Mouse (Mus musculus): ENCODE data around the gene Lst1. TPM values are rescaled to one million over a fixed set of nuclear protein-coding genes. Genes with fewer than 3 reads are reported as not detected.

Lst1 gene
- polyA plus RNA-seq, 1 experiment, result 24.8 TPM

GRCm38 (mm10) chr17:35189186-35189585, 947 bp upstream of the Lst1 start:
- H3K4me1 ChIP-seq, result peaks cover 88% of the 10 kb centered on the region
- peak overlapping the region; percentile 87 for H3K4me3 ChIP-seq (replicated peaks)

GRCm38 (mm10) chr17:35187345-35187744, 894 bp downstream of the Lst1 start:
- H3K27me3 ChIP-seq (replicated peaks), result no peaks in the 10 kb centered on the region
- TF ChIP-seq GATA1 (IDR thresholded peaks at IDR 0.05; ENCODE audit: borderline replicate concordance, low read length), result no peak
- no peak for TF ChIP-seq FLI1 (IDR thresholded peaks at IDR 0.05; ENCODE audit: low read length)
- H3K9me3 ChIP-seq, result no peaks in the 10 kb centered on the region
- H3K4me1 ChIP-seq, result peaks cover 78% of the 10 kb centered on the region
- peak overlapping the region; percentile 80 for H3K4me3 ChIP-seq (replicated peaks)
- peaks cover 24% of the 10 kb centered on the region for H3K36me3 ChIP-seq (replicated peaks; ENCODE audit: low read length)

More at GRCm38 (mm10) chr17:35189186-35189585, 947 bp upstream of the Lst1 start:
- Histone ChIP-seq H3K27me3 (replicated peaks) (no peaks in the 10 kb centered on the region), H3K9me3 (no peaks in the 10 kb centered on the region), H3K36me3 (replicated peaks; ENCODE audit: low read length) (peaks cover 10% of the 10 kb centered on the region)
- TF ChIP-seq FLI1 (IDR thresholded peaks at IDR 0.05; ENCODE audit: low read length) (no peak), GATA1 (IDR thresholded peaks at IDR 0.05; ENCODE audit: borderline replicate concordance, low read length) (no peak; the same call in 2 of the 3 replicates)

- Histone ChIP-seq H3K4me3 (replicated peaks) (peak overlapping the region; percentile 90), H3K36me3 (replicated peaks; ENCODE audit: low read length) (peaks cover 24% of the 10 kb centered on the region), H3K4me1 (peaks cover 74% of the 10 kb centered on the region), H3K27me3 (replicated peaks) (no peaks in the 10 kb centered on the region), H3K9me3 (no peaks in the 10 kb centered on the region)
- no peak for TF ChIP-seq GATA1 (IDR thresholded peaks at IDR 0.05; ENCODE audit: borderline replicate concordance, low read length)
- TF ChIP-seq FLI1 (IDR thresholded peaks at IDR 0.05; ENCODE audit: low read length), result no peak
These were observed 1.6 kb downstream of the Lst1 start for GRCm38 (mm10) chr17:35186681-35187080.

GRCm38 (mm10) chr17:35185639-35186611, 2.3 kb downstream of the Lst1 start:
- H3K27me3 ChIP-seq (replicated peaks), result no peaks in the 10 kb centered on the region
- H3K4me3 ChIP-seq (replicated peaks), result peak overlapping the region; percentile 90
- H3K9me3 ChIP-seq, result no peaks in the 10 kb centered on the region
- H3K36me3 ChIP-seq (replicated peaks; ENCODE audit: low read length), result peaks cover 24% of the 10 kb centered on the region
- TF ChIP-seq GATA1 (IDR thresholded peaks at IDR 0.05; ENCODE audit: borderline replicate concordance, low read length) (no peak), FLI1 (IDR thresholded peaks at IDR 0.05; ENCODE audit: low read length) (no peak)
- H3K4me1 ChIP-seq, result peaks cover 66% of the 10 kb centered on the region

GRCm38 (mm10) chr17:35180093-35180492, 8.1 kb downstream of the Lst1 start:
- Histone ChIP-seq H3K27me3 (replicated peaks) (no peaks in the 10 kb centered on the region), H3K4me3 (replicated peaks) (no peak overlapping the region), H3K9me3 (no peaks in the 10 kb centered on the region), H3K36me3 (replicated peaks; ENCODE audit: low read length) (peaks cover 43% of the 10 kb centered on the region), H3K4me1 (peaks cover 44% of the 10 kb centered on the region)
- TF ChIP-seq FLI1 (IDR thresholded peaks at IDR 0.05; ENCODE audit: low read length) (no peak), GATA1 (IDR thresholded peaks at IDR 0.05; ENCODE audit: borderline replicate concordance, low read length) (no peak)

GRCm38 (mm10) chr17:35178528-35178927, 9.7 kb downstream of the Lst1 start:
- Histone ChIP-seq H3K4me3 (replicated peaks) (no peak overlapping the region), H3K4me1 (peaks cover 43% of the 10 kb centered on the region), H3K27me3 (replicated peaks) (no peaks in the 10 kb centered on the region), H3K36me3 (replicated peaks; ENCODE audit: low read length) (peaks cover 28% of the 10 kb centered on the region), H3K9me3 (no peaks in the 10 kb centered on the region)
- TF ChIP-seq FLI1 (IDR thresholded peaks at IDR 0.05; ENCODE audit: low read length) (no peak), GATA1 (IDR thresholded peaks at IDR 0.05; ENCODE audit: borderline replicate concordance, low read length) (no peak)

- peaks cover 59% of the 10 kb centered on the region for H3K4me1 ChIP-seq
- TF ChIP-seq GATA1 (IDR thresholded peaks at IDR 0.05; ENCODE audit: borderline replicate concordance, low read length) (no peak), FLI1 (IDR thresholded peaks at IDR 0.05; ENCODE audit: low read length) (no peak)
- no peak within 1 kb of the TSS for H3K4me3 ChIP-seq (replicated peaks)
- H3K36me3 ChIP-seq (replicated peaks; ENCODE audit: low read length), result peaks cover 21% of the 10 kb centered on the region
- H3K9me3 ChIP-seq, result no peaks in the 10 kb centered on the region
- no peaks in the 10 kb centered on the region for H3K27me3 ChIP-seq (replicated peaks)
These were observed 12.3 kb downstream of the Lst1 start, which contains the start of gene Aif1 for GRCm38 (mm10) chr17:35175968-35176367. TSS of gene Aif1 (minus strand) at chr17:35176068.

- TF ChIP-seq GATA1 (IDR thresholded peaks at IDR 0.05; ENCODE audit: borderline replicate concordance, low read length) (no peak), FLI1 (IDR thresholded peaks at IDR 0.05; ENCODE audit: low read length) (no peak)
- H3K9me3 ChIP-seq, result no peaks in the 10 kb centered on the region
- H3K27me3 ChIP-seq (replicated peaks), result no peaks in the 10 kb centered on the region
- H3K4me3 ChIP-seq (replicated peaks), result no peak overlapping the region
- peaks cover 19% of the 10 kb centered on the region for H3K36me3 ChIP-seq (replicated peaks; ENCODE audit: low read length)
- H3K4me1 ChIP-seq, result peaks cover 58% of the 10 kb centered on the region
These were observed 12.9 kb downstream of the Lst1 start for GRCm38 (mm10) chr17:35175382-35175781.

GRCm38 (mm10) chr17:35174201-35174977, 13.8 kb downstream of the Lst1 start:
- Histone ChIP-seq H3K27me3 (replicated peaks) (no peaks in the 10 kb centered on the region), H3K36me3 (replicated peaks; ENCODE audit: low read length) (peaks cover 9% of the 10 kb centered on the region), H3K9me3 (no peaks in the 10 kb centered on the region), H3K4me1 (peaks cover 52% of the 10 kb centered on the region), H3K4me3 (replicated peaks) (peak overlapping the region; percentile 19)
- TF ChIP-seq GATA1 (IDR thresholded peaks at IDR 0.05; ENCODE audit: borderline replicate concordance, low read length) (no peak), FLI1 (IDR thresholded peaks at IDR 0.05; ENCODE audit: low read length) (no peak)

Measured in megakaryocyte, embryonic 14.5 days (primary cell).